Mouse (Mus musculus) mesoderm, embryonic 11.5 days (tissue): ENCODE data around the gene 4930522H14Rik.

Experiments
- DNase-seq: peaks from one replicate; pipeline ENCODE4 v3.0.0-alpha.2; 2012; ENCODE audit warnings: low read depth, low spot score

The 4930522H14Rik gene

GRCm38 (mm10) chr4:109475577-109476553 lies 55.2 kb downstream of the 4930522H14Rik start:
- peak; percentile 52 for DNase-seq

DNA sequence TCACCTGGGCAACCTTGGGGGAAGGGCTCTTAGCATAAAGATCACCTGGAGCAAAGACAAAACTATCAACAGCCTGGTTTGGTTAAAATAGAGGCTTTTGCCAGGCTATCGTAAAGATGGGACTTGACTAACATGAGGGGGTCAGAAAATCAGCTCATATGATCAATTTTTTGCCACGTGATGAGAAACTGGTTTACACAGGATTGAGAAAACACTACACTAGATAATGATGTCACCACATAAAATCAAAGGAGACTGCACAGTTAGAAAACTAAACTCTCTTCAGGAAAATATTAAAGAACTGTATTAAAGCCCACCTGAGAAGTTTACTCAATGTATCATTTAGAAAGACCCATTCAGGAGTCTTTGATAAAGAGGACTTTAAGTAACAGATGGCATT lies 56.0 kb downstream of the 4930522H14Rik start:
- no peak for DNase-seq

DNA sequence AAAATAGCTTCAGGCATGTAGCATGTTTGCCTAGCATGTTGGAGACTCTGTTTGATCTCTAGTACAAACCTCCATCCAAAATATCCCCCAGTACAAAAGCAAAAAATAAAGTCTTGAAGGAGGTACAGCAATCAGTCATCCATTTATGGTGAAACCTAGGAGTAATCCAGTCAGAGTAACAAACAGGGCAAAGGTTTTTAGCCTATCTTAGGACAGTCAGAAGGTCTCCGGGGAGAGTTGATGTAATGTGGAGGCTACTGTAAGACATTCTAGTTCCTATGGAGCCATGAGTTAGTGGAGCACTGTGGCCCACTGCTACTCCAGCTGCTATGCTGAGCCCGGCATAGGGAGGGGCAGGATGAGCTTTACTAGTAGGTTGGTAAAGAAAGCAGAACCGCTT lies 58.5 kb downstream of the 4930522H14Rik start:
- DNase-seq = no peak

DNA sequence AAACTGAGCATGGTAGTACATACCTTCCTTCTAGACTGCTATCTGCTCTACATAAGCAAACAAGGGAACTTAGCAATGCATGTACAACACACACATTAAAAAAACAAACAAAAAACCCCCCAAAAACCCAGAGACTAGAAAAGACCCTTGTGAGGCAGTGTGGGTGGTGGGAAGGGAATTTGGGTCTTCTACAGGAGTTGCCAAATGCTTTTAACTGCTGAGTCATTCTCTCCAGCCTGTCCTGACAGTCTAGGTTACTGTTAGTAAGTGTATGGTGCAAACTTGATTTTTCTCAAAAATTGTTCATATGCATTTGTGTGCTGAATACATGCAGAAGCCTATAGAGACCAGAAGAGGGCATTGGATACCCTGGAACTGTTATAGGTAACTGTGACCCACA lies 59.5 kb downstream of the 4930522H14Rik start:
- no peak for DNase-seq

DNA sequence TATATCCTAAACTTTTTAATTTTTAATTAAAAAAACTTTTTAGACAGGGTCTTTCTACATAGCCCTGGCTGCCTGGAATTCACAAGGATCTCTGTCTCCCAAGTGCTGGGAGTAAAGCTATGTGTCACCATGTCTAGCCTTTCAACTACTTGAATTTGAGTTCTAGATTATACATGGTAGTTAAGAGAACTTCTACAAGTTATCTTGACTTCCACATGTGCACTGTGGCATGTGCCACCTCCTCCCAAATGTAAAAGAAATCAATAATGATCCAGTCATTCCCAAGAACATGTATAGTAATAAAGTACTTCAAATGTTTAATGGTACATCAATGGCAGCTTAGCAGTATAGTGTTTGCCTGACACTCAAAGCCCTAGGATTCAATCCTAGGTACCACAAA lies 63.4 kb downstream of the 4930522H14Rik start:
- no peak for DNase-seq

- no peak for DNase-seq
These were observed 67.2 kb downstream of the 4930522H14Rik start for GRCm38 (mm10) chr4:109463892-109464291.

DNA sequence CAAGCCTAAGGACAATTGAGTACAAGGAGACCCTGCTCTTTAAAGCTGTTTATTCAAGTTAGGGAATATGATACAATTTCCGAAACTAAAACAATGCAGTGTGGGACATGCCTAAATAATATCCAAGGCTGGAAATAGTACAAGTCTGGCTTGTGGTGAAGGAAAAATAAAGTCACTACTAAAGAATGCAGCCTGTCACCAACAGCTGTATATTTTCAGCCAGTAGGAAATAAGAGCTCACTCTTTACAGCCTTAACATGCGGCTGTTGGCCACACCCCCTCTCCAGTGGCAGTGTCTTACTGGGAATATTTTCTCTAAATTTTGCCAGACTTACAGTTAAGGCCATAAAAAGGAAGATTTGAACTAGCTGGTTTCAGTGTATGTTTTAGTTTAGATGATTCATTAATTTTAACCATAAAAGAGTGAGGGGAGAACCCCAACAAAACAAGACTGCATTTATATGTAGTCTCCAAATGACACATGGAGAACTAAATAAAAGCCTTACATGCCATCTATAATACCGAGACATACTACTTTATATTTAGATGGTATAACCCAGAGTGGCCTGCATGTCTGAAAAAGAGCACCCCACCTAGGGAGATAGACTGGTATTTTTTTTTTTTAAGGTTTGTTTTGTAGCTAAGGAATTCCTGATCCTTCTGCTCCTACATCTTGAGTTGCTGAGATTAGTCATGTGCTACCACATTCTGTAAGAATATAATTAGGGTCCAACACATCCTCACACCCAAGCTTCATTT lies 70.5 kb downstream of the 4930522H14Rik start:
- DNase-seq = peak; percentile 14

DNA sequence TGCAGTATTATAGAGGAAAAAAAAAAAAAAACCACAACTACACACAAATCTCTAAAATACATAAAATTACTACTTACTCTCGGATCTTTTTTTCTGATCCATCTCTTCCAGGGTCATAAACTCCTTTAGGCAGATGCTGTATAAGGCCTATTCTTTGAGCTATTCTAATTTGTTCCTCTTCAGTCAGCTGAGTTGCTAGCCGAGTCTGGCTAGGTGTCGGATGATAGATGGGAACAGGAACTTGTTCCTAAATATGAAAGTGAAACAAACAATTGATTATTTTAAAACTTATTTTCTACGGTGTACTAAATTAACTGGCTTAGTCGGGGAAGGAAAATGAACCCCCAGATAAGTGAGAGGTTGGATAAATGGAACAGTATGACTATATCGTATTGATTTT lies 74.3 kb downstream of the 4930522H14Rik start:
- no peak for DNase-seq
